Mouse (Mus musculus) lung, postnatal 14 days (tissue): ENCODE data around the gene Rnf222.

Experiments used
- DNase-seq: peaks from one replicate; pipeline ENCODE4 v3.0.0; 2021

The Rnf222 gene

DNA sequence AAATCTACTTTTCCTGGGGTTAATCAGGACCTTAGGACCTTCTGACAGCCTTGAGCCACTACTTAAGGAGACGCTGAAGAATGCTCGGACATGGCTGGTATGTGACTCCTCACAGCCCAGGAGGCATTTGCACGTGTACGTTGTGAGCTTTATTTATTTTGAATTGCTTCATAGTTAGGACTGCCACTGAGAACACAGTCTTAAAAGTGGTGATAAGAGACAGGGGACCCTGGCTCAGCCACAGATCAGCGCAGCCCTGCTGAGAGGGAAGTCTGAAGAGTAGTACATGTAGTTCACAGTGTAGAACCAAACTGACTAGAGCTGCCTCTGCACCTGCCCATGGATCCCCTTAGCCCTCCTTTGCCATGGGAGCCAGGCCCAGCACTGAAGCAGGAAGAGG is 3.5 kb downstream of the Rnf222 start:
- DNase-seq: no peak

DNA sequence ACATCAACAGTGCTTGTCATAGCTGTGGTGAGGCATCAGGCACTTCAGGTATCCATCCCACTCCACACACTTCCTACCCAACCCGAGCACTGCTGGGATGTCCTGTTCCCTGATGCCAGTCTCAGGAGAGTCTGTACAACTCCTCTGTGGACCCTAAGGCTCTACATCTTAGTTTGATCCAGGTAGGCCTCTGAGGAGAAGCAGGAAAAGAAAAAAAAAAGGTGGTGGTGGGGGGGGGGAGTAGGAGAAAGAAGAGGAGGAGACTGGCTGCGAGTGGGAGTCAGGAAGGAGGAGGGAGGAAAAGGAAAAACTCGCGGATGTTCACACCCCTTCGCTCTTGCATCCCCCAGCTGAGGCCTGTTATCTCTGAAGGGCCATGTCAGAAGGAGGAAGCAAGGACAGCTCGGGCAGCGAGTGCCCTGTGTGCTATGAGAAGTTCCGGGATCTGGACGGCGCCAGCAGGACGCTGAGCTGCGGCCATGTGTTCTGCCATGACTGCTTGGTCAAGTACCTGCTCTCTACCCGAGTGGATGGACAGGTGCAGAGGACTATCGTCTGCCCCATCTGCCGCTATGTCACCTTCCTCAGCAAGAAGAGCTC is 4.0 kb downstream of the Rnf222 start:
- no peak for DNase-seq

DNA sequence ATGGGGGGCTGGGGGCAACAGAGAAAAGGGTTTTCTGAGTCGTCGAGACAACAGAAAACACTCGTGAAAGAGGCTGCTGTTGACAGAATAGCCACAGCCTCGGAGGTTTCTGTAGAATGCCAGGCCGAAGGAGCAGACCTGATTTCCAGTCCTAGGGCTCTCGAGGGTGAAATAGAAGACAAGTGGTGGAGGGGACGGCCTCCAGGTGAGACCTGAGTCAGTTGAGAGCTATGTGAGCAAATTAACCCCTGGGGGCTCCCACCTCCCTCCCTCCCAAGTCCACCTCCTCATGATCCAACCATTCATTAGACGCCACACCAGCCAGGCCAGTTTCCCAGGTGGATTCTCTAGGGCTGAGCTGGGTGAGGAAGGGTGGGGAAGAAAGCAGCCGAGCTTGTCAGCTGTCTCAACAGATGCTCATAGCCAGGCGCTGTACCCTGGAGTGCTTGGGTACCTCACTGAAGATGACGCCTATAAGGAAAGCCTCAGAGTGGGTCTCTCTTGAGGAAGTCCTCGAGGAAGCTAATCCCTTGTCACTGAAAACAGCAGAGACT is 5.6 kb downstream of the Rnf222 start:
- no peak for DNase-seq

DNA sequence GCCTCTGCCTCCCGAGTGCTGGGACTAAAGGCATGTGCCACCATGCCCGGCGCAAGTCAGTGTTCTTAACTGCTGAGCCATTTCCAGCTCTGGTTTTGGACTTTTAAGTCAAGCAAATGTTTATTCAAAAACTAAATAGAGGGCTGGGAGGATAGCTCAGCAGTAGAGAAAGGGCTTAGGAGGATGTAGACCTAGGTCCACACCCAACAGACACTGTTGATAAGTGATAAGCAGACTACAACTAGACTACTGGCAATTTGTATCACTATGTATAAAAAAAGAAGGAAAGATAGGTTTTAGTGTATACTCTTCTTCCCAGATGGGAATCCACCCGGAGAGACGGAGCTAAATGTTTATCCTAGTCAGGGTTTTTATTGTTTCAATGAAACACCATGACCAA is 7.9 kb downstream of the Rnf222 start:
- no peak for DNase-seq

DNA sequence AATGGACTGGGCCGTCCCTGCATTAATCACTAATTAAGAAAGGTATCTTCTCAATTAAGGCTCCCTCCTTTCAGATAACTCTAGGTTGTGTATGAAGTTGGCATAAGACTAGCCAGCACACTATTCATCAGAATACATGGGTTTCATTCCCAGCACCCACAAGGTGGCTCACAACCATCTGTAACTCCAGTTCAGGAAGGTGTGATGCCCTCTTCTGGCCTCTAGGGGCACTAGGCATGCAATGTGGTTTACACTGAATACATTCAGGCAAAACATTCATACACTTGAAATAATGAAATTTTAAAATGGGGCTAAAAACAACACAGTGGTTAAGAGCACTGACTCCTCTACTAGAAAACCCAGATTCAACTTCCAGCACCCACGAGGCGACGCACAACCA is 8.8 kb downstream of the Rnf222 start:
- DNase-seq: peak; percentile 41

DNA sequence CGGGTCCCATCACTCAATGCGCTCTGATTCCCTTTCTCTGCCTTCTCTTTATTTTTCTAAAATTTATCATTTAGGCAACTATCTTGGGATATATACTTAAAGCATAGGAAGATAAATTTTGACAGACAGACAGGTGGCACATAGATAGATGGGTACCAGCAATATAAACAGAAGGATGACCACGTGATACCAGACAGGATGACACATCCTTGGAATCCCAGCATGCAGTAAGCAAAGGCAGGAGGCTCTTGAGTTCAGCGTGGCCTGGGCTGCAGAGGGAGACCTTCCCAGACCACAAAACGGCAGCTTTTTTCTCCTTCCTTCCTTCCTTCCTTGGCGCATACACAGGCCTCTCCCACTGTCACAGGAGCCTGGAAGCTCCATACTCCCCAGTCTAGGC is 9.5 kb downstream of the Rnf222 start:
- no peak for DNase-seq

DNA sequence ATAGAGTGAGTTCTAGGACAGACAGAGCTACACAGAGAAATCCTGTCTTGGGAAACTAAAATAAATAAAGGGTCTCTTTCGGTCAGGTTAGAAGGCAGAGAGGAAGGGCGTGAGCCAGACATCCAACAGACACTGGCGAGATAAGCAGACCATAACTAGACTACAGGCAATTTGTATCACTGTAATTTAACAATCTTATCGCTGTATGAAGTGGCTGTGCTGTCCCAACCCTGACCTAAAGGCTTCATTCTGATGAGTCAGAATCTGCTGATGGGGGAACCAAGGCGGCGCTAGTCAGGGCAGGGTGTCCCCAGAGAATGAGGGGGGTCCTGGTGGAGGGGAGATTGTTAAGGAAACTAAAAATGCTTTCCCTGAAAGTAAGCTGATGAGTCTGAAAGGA is 10.4 kb downstream of the Rnf222 start:
- DNase-seq: no peak

DNA sequence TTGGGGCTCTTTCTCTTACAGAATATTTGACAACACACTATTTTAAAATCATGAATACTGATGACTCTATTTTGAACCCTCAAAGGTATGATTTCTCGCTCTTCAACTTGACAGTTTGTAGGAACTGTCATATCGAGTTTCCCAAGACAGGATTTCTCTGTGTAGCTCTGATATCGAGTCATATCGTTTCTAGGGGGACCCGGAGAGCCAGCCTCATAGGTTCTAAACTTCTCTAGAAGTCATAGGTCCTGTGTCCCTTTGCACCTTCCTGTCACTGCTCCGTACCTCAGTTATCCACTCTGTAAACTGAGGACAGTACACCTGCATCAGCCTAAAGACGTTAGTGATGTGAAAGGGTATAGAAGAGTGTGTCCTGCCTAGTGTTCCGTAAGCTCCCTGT is 11.5 kb downstream of the Rnf222 start:
- no peak for DNase-seq

DNA sequence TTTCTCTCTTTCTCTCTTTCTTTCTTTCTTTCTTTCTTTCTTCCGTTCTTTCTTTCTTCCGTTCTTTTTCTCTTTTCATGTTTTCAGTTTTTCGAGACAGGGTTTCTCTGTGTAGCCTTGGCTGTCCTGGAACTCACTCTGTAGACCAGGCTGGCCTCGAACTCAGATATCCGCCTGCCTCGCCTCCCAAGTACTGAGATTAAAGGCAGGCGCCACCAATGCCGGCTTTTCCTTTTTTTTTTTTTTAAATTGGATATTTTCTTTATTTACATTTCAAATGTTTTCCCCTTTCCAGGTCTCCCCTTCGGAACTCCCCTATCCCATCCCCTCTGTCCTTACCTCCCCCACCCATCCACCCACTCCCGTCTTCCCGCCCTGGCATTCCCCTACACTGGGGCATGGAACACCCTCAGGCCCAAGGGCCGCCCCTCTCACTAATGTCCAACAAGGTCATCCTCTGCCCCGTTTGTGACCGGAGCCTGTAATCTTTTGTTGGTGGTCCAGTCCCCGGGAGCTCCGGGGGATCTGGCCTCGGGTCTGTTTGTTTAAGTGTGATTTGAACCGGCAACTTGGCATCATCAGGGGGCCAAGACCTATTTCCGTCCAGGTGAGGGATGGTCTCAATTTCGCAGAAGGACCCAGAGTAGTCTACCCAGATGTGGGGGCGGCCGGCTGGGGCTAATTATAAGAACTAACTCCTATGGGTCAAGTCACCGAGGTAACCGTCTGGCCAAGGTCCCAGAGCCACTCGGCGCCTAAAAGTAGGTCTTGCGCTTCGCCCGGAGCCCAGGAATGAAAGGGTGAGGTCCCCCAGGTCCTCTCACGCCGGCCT is 12.4 kb downstream of the Rnf222 start:
- DNase-seq: no peak

DNA sequence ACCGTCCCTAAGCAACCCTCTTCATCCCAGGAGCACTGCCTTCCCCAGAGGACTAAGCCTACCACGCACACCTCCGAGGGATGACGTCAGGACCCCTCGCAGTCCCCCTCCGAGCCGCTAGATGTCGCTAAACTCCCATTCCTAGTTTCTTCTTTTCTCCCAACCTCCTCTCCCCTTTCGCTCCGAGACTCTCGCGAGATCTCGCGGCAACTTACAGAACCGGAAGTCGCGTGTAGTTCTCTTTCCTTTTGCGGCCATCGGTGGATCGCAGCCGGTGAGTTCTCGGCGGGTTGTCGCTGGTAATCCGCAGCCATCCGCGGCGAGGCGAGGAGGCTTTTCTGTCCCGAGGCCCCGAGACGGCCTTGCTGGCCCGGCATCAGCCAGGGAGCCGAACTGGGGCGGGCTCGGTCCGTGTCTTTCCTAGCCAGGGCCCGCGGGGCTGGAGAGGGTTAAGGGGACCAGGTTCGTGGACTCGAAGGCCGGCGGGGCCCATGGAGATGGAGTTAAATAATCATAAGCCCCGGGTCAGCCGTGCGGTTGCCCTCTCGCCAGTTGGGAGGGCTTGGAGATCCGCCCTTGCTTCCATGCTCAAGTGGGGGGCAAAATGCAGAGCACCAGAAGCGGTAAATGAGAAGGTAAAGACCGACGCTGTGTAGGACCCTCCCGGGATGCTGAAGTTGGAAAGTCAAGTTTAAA is 13.1 kb downstream of the Rnf222 start, which contains the start of gene Rpl26:
Gene Rpl26, plus strand, starts transcription at position 233 of the 696 bp plus-strand sequence.
- peak; percentile 99 for DNase-seq

DNA sequence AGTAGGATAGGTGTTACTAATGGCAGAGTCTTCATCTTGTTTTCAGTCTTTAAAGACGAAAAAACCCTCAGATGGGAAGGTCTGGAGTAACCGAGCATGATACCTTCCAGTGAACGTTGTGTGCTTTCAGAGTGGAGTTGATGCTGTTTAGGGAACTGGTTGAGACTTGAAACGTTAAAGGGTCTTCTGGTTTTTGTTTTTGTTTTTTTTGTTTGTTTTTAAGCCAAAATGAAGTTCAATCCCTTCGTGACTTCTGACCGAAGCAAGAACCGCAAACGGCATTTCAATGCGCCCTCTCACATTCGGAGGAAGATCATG is 13.7 kb downstream of the Rnf222 start:
- no peak for DNase-seq

DNA sequence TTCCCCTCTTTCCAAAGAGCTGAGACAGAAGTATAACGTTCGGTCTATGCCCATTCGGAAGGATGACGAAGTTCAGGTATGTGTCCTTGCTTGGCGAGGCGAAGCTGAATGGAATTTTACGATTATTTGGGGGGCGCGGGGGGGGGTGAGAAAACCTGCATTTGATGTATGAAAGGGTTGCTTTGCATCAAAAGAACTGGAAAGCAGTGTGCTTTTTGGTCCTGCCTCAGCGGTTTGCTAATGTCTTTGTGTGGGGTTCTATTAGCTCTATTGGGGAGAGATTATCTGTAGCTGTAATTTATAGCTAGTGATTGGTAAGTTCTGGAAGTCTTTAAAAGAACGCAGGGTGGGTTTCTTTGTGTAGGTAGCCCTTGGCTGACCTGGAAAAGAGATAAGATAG is 14.0 kb downstream of the Rnf222 start:
- DNase-seq: no peak

DNA sequence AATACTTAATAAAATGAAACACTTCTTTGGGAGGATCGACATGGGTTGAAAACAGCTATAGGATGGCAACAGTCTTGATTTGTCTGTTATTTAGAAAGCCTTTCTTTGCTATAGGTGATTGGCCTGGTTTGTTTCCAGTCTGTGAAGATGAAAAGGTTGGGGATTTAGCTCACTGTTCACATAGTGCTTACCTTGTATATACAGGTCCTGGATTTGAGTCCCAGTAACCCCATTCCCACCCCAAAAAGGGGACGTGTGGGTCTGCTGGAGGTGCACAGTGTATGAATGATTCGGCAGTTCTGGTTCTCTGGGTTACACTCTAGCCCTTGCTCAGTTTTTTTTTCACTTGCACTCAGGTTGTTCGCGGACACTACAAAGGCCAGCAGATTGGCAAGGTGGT is 14.5 kb downstream of the Rnf222 start:
- DNase-seq: no peak

DNA sequence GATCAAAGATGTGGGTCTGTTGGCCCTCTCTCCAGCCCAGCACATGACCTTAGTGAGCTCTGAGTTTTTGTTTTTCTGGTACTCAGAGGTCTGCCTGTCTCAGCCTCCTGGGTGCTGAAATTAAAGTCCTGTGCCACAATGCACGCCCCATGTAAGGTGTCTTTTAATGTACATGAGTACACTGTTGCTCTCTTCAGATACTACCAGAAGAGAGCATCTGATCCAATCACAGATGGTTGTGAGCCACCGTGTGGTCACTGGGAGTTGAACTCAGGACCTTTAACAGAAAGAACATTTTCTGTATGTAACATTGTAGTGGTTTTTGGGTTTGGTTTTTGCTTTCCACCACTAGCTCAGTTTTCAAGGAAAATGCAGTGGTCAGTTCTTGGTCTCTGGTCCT is 15.4 kb downstream of the Rnf222 start:
- no peak for DNase-seq

DNA sequence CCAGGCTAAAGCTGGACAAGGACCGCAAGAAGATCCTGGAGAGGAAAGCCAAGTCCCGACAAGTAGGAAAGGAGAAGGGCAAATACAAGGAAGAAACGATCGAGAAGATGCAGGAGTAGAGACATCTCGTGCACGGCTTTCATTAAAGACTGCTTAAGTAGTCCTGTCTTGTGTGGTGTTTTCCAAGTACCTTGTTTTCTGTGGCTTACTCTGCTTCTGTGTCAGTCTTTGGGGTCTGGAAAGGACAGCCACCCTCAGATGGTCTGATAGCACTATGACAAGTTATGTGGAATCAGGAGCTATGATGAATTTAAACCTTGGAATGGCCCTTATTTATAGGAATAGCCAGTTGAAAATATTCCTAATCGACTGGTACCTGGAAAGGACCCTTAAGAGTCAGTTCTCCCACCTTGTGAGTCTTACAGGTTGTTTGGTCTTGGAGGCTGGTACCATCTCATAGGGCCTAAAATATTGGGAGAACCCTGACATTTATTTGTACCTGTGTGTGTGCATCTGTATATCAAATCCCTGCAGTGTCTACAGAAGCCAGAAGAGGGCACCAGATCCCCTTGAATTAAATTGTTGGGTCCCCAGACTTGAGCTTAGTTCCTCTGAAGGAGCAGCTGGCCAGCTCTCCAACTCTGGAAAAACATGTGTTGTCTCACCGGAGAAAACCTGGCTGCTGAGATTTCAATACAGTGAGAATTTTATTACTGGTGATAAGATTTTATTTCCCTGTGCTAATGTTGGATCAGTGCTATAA is 16.2 kb downstream of the Rnf222 start:
- DNase-seq: peak; percentile 85

DNA sequence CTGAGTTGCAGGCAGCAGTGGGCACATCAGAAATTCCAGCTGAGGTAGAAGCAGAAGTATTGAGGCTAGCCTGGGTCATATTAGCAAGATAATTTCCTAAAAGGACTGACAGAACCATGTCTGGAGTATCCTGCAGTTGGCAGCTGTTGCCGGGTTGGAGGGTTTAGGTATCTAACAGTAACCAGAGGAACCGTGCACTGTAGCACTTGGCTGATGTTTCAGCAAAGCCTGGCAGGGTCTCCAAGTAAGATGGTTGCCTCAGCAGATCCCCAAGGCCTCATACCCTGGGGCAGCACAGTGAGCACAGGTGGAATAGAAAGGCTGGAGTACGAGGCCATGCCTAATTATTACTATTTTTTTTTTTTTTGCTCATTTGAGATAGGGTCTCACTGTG is 16.8 kb downstream of the Rnf222 start:
- no peak for DNase-seq

DNA sequence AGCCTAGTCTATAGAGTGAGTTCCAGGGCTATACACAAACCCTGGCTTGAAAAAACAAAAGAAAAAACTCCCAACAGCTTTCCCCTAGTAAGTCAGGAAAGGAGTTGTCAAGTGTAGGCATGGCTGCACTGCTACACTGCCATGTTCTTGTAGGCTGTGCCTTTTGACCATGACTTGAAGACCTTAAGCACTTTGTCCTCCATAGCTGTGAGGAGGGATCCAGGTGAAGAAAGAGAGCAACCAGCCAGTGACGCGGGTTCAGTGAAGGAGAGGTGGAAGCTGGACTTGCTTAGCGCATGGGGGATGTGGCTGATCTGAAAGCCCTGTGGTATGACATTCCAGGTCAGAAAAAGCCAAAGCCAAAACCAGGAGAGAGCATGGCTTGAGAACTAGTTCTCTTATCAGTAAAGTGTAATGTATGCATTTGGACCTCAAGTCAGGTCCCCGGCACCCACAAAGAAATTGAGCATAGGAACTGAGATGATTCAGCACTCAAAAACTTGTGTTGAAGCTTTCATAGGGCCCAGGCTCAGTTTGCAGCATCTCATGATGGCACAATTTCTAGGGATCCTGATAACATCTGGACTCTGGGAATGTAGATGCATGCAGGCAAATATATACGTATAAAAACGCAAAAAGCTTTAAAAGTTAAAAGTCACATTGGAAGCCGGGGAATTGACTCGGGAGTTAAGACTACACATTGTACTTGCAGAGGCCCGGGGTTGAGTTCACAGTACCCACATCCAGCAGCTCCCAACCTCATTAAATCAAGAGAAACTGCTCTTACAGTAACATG is 17.5 kb downstream of the Rnf222 start:
- no peak for DNase-seq

DNA sequence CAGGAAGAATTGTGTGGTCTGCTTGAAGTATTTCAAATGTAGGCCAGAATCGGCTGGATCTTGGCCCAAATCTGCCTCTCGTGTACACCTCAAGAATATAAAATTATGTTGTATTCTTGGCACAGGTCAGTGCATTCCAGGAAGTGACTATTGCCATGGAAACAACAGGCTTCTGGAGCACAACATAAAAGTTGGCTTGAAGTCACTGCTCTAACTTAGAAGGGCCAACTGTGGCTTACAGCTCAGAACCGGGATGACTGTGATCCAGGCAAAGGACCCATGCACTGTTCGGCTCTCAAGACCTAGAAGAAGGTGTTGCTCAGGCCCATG is 18.1 kb downstream of the Rnf222 start:
- DNase-seq: no peak

DNA sequence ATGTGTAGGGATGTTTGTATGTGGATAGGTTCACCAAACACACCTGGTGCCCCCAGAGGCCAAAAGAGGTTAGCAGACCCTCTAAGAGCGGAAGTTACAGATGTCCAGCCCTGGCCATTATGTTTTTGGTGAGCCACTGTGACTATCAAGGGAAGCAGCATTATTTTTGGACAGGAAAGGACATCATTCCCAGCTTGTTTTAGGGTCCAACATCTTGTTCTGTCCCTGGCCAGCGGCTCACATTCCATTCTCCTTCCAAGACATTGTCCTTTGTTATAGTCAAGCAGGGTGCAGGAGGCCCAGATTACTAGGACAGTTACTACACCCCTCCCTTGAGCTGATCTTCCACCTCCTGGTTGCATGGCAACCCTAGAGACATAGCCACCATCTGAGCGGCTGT is 18.9 kb downstream of the Rnf222 start:
- DNase-seq: no peak

DNA sequence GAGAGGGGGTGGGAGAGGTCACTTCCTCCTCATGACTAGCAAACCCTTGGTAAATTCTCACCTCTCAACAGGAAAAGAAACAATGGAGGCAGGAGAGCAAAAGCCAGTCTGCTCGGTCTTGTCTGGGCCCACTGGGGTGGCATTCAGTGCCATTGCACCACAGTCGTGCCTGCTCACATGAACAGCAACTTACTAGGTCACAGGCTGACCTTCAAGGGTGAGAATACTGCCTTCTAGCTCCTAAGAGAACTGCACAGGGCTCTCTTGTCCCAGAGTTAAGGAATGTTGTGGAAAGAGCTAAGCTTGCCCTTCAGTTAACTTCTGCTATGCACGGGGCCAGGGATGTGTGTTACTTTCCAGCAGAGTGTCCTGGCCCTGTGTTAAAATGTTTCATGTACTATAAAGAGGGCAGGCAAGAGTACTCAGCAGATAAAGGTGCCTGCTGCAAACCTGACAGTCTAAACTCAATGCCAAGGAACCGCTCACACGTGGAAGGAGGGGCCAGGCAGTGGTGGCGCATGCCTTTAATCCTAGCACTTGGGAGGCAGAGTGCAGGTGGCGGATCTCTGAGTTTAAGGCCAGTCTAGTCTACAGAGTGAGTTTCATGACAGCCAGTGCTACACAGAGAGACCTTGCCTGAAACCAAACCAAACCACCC is 20.6 kb downstream of the Rnf222 start:
- DNase-seq: no peak

DNA sequence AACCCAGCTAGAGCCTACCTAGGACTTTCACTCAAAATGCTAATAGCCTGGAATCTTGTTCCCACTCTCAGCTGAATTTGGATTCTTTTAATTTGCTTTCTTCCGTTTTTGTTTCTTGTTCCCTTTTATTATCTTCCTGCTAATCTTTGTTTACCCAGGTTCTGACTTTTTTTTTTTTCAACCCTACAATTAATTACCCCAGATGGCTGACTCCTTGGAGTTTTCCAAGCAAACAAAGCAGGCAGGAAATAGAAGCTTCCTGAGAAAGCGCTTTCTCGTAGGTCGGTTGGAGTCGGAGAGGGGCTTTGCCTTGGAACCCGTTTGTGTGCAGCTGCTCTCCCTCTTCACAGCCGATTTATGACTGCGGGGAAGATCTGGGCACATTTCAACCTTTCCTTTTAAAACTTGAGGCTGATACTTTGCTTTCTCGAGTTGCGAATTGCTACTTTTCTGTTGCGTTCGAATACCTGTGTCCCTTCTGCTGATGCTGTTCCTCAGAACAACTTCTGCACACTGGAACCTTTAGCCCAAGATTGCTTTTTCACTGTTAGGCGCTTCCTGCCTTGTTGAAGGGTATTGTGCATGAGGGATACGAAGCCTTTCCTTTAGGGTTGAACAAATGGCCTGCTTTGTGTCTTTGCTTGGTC is 23.3 kb downstream of the Rnf222 start:
- no peak for DNase-seq
